Mouse (Mus musculus): ENCODE data around the gene Tm9sf4. TPM values are rescaled to one million over a fixed set of nuclear protein-coding genes. Genes with fewer than 3 reads are reported as not detected.

The Tm9sf4 gene
- total RNA-seq, 2 experiments from 2014 or later = 38.2 to 41.7 TPM

- intact Hi-C loops (cut with DNase I; ENCODE audit: low total_unique reads) = loop anchor here (10.0 kb wide), 1 partner anchor 273 kb away; no protein-coding TSS in a partner anchor
- no peak for DNase-seq
Observed at GRCm38 (mm10) chr2:153151926-153152665, 9.0 kb upstream of the Tm9sf4 start.

- DNase-seq = no peak
- intact Hi-C loops (cut with DNase I; ENCODE audit: low total_unique reads) = loop anchor here (10.0 kb wide), 1 partner anchor 272 kb away; no protein-coding TSS in a partner anchor
Observed at GRCm38 (mm10) chr2:153153033-153153450, 8.1 kb upstream of the Tm9sf4 start.

GRCm38 (mm10) chr2:153157270-153157669 is 3.8 kb upstream of the Tm9sf4 start:
- no peak for DNase-seq
- intact Hi-C loops (cut with DNase I; ENCODE audit: low total_unique reads) = loop anchor here (10.0 kb wide), 1 partner anchor 268 kb away; no protein-coding TSS in a partner anchor

GRCm38 (mm10) chr2:153160133-153160532 is 970 bp upstream of the Tm9sf4 start:
- DNase-seq = no peak
- intact Hi-C loops (cut with DNase I; ENCODE audit: low total_unique reads) = no loop called here

- DNase-seq = no peak
- intact Hi-C loops (cut with DNase I; ENCODE audit: low total_unique reads) = no loop called here
Observed at GRCm38 (mm10) chr2:153161684-153162080, 579 bp downstream of the Tm9sf4 start.

GRCm38 (mm10) chr2:153167136-153167535 is 6.0 kb downstream of the Tm9sf4 start:
- DNase-seq = no peak

GRCm38 (mm10) chr2:153168134-153168820 is 7.2 kb downstream of the Tm9sf4 start:
- peak; percentile 16 for DNase-seq
- intact Hi-C loops (cut with DNase I; ENCODE audit: low total_unique reads) = no loop called here

More at GRCm38 (mm10) chr2:153167136-153167535, 6.0 kb downstream of the Tm9sf4 start:
- intact Hi-C loops (cut with DNase I; ENCODE audit: low total_unique reads) = no loop called here

- intact Hi-C loops (cut with DNase I; ENCODE audit: low total_unique reads) = no loop called here
- no peak for DNase-seq
Observed at GRCm38 (mm10) chr2:153170490-153171224, 9.6 kb downstream of the Tm9sf4 start.

GRCm38 (mm10) chr2:153171966-153172365 is 10.9 kb downstream of the Tm9sf4 start:
- DNase-seq = no peak
- intact Hi-C loops (cut with DNase I; ENCODE audit: low total_unique reads) = no loop called here

GRCm38 (mm10) chr2:153175995-153176570 is 15.0 kb downstream of the Tm9sf4 start:
- intact Hi-C loops (cut with DNase I; ENCODE audit: low total_unique reads) = no loop called here

GRCm38 (mm10) chr2:153177188-153177587 is 16.1 kb downstream of the Tm9sf4 start:
- DNase-seq = no peak
- intact Hi-C loops (cut with DNase I; ENCODE audit: low total_unique reads) = no loop called here

More at GRCm38 (mm10) chr2:153175995-153176570, 15.0 kb downstream of the Tm9sf4 start:
- DNase-seq = no peak

- intact Hi-C loops (cut with DNase I; ENCODE audit: low total_unique reads) = no loop called here
- DNase-seq = no peak
Observed at GRCm38 (mm10) chr2:153179126-153179860, 18.2 kb downstream of the Tm9sf4 start.

GRCm38 (mm10) chr2:153179961-153180360 is 18.9 kb downstream of the Tm9sf4 start:
- no peak for DNase-seq
- intact Hi-C loops (cut with DNase I; ENCODE audit: low total_unique reads) = no loop called here

GRCm38 (mm10) chr2:153186176-153186591 is 25.1 kb downstream of the Tm9sf4 start:
- DNase-seq = no peak

GRCm38 (mm10) chr2:153187848-153188247 is 26.7 kb downstream of the Tm9sf4 start:
- intact Hi-C loops (cut with DNase I; ENCODE audit: low total_unique reads) = no loop called here
- DNase-seq = no peak

More at GRCm38 (mm10) chr2:153186176-153186591, 25.1 kb downstream of the Tm9sf4 start:
- intact Hi-C loops (cut with DNase I; ENCODE audit: low total_unique reads) = no loop called here

- no peak for DNase-seq
- intact Hi-C loops (cut with DNase I; ENCODE audit: low total_unique reads) = no loop called here
Observed at GRCm38 (mm10) chr2:153191242-153191641, 30.1 kb downstream of the Tm9sf4 start.

GRCm38 (mm10) chr2:153194255-153194654 is 33.2 kb downstream of the Tm9sf4 start:
- no peak for DNase-seq
- intact Hi-C loops (cut with DNase I; ENCODE audit: low total_unique reads) = no loop called here

- intact Hi-C loops (cut with DNase I; ENCODE audit: low total_unique reads) = loop anchor here (5.0 kb wide), 1 partner anchor 34 kb away; no protein-coding TSS in a partner anchor
- no peak for DNase-seq
Observed at GRCm38 (mm10) chr2:153198485-153198884, 37.4 kb downstream of the Tm9sf4 start.

- intact Hi-C loops (cut with DNase I; ENCODE audit: low total_unique reads) = loop anchor here (5.0 kb wide), 1 partner anchor 33 kb away; no protein-coding TSS in a partner anchor
- no peak for DNase-seq
Observed at GRCm38 (mm10) chr2:153199114-153199513, 38.0 kb downstream of the Tm9sf4 start.
